In genomic region chr17:90054312-90054711, GRCm38 (mm10) we compare ENCODE assay signal across 16 mouse cellular contexts.
DNase-seq lines count a peak whose midpoint lies in the region.
"Had no signal": no experiment of that assay in that cellular context is flagged by ENCODE, and none has a peak within 500 bp of the region (broad histone marks: within the 10 kb centered on the region; RNA-seq: fewer than 3 reads in every experiment).

No protein-coding gene starts in this region.

- H3K4me3 ChIP-seq in embryonic facial prominence, embryonic 10.5 days, result no peak overlapping the region
- H3K4me3 ChIP-seq: liver, embryonic 13.5 days had no signal

- no peak overlapping the region for H3K27ac ChIP-seq in embryonic facial prominence, embryonic 10.5 days (replicated peaks)
- H3K27ac ChIP-seq: liver, embryonic 13.5 days had no signal

- WGBS in embryonic facial prominence, embryonic 10.5 days, result 57% methylated on average over 5 of the region's 5 CpGs

- no peaks in the 10 kb centered on the region for H3K9me3 ChIP-seq in embryonic facial prominence, embryonic 10.5 days
- H3K9me3 ChIP-seq: liver, embryonic 13.5 days had no signal

- intact Hi-C loops in left cerebral cortex, postnatal 4 days (cut with DNase I), result no loop called here
- intact Hi-C loops in left cerebral cortex, postnatal 10 days (cut with DNase I), result no loop called here
- intact Hi-C loops in heart, postnatal 14 days (cut with DNase I), result no loop called here

- peak; percentile 87 for DNase-seq in left cerebral cortex, postnatal 4 days
- DNase-seq in left cerebral cortex, postnatal 10 days (ENCODE audit: extremely low spot score in 1 of 2, low spot score in 2 of 2), result no peak
- DNase-seq in embryo, embryonic 10.5 days (ENCODE audit: low spot score), result peak; percentile 36
- DNase-seq in mesoderm, embryonic 11.5 days (ENCODE audit: low read depth, low spot score), result peak; percentile 53
- no peak for DNase-seq in T-cell, adult 2 months (ENCODE audit: low spot score)
- DNase-seq in lung, adult 18-20 months, result no peak
- DNase-seq in heart, postnatal 14 days, result no peak
- DNase-seq in embryonic facial prominence, embryonic 10.5 days (ENCODE audit: low spot score), result no peak
- DNase-seq: adrenal gland, adult 8-10 months; B cell, adult 2 months; heart, adult 18-20 months; heart, postnatal 4 days; kidney, postnatal 36 days; liver, embryonic 13.5 days; lung, postnatal 4 days; right cerebral cortex, postnatal 25 days had no signal

- H3K36me3 ChIP-seq in embryonic facial prominence, embryonic 10.5 days (replicated peaks), result no peaks in the 10 kb centered on the region
- H3K36me3 ChIP-seq: liver, embryonic 13.5 days had no signal

- no peaks in the 10 kb centered on the region for H3K27me3 ChIP-seq in embryonic facial prominence, embryonic 10.5 days (replicated peaks; ENCODE audit: low read depth, poor library complexity, severe bottlenecking)
- H3K27me3 ChIP-seq: liver, embryonic 13.5 days had no signal

- H3K4me1 ChIP-seq in embryonic facial prominence, embryonic 10.5 days, result no peaks in the 10 kb centered on the region
- H3K4me1 ChIP-seq: liver, embryonic 13.5 days had no signal

Comparison
In these comparisons a context has a peak if more than half of its experiments do, and no peak if none do; other contexts are left out.
1. DNase-seq: peak in left cerebral cortex, postnatal 4 days (single experiment), embryo, embryonic 10.5 days (single experiment) and mesoderm, embryonic 11.5 days (single experiment); none in left cerebral cortex, postnatal 10 days (0 of 2), T-cell, adult 2 months (single experiment), lung, adult 18-20 months (0 of 2), heart, postnatal 14 days (0 of 2) and embryonic facial prominence, embryonic 10.5 days (single experiment).